Mouse (Mus musculus) kidney, postnatal 36 days (tissue): Measurements from ENCODE around the gene Cd84.
A peak's percentile ranks its signal among the peaks of the same experiment; 100 is the strongest.
"Not testable (repeated sequence)": the region's sequence is repeated elsewhere in the genome, so short reads cannot be mapped to it uniquely, and the experiment has no call there.

Source experiments
- DNase-seq, 2 experiments: peaks; one replicate each; pipeline ENCODE4 v3.0.0; 2021 to 2022; ENCODE audit warnings: mixed read lengths in 2 of 2

The Cd84 gene

DNA sequence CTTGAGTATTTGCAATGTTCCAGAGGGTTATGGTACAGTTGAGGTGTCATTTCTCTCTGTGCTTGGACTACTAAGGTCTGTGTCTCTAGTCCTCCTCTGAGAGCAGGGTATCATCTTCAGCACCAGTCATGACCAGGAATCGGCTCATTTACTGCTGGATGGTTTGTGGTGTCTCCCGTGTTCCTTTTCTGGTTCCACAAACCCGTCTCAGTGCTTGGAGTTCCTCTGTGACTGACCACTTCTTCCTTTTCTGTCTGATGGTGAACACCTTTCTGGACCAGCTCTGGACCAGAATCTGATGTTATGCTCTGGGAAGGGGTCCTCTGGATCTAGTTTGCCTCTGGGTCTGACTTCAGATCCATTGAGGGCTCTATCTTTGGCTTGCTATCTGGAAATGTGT, at the start of gene Cd84:
TSS of gene Cd84 (plus strand) at position 210 of the 400 bp plus-strand sequence.
- DNase-seq: no peak

DNA sequence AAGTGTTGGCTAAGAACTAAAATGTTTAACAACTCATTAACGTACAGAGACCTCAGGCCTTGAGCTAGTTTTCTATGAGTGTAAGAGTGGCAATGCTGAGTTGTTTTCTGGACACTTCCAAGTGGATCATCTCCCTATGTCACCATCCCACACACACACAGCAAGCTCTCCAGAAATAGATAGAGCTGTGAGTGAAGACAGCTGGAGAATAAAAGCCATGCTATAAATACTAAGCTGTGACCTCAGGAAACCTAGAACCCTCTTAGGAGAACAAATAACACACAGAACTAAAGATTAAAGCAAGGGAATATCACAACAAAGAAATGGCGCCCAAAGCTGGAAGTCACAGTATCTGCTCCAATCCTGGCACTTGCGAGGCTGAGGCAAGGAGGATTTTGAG, 48.0 kb upstream of the Cd84 start:
- DNase-seq: no peak

DNA sequence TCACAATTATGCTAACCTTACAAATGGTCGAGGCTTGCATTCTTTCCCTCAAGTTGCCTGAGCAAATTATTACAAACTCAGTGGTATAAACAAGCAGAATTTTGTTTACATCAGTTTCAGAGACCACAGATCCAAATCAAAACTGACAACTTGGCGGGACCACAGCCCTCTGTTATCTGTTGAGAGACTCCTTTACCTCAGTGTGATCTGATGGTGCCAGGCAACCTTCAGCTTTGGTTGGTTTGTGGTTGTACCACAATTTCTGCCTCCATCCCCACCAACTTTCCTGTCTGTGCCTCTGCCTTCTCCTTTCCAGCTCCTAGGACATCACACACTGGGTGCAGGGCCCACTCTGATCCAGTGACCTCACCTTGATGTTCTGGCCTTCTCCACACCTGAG, 43.3 kb upstream of the Cd84 start:
- no peak for DNase-seq

DNA sequence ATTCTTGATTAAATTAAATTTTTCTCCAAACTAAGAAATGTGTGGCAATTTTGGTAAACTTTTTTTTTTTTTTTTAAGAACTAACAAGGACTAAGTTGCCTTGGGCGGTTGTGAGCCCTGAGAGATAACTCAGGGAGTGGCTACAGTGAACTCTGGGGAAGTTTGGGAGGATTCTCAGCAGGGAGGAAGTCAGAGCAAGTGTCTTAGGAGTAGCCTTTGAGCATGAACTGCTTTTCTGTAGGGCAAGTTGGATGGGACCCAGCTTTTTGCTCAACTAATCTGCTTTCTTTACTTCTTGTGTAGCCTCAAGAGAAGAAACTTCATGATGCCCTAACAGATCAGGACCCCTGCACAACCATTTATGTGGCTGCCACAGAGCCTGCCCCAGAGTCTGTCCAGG, 41.7 kb upstream of the Cd84 start:
- no peak for DNase-seq

DNA sequence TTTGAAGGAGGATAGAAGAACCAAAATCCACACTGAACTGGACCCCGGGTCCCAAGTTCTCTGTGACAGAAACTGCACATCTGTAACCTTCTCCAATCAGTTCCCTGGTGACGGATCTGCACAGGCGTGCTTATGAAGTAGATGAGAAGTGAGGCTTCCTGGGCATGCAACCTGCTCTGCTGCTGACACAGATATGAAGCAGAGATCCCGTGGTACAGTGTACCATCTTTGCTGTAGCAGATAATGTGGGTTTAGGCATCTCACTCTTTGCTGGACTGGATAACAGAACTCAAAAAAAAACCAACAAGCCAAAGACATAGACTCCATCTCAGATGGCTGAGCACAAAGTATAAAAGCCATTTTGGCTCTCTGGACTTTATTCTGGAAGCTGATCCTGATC, 39.8 kb upstream of the Cd84 start:
- DNase-seq: no peak

DNA sequence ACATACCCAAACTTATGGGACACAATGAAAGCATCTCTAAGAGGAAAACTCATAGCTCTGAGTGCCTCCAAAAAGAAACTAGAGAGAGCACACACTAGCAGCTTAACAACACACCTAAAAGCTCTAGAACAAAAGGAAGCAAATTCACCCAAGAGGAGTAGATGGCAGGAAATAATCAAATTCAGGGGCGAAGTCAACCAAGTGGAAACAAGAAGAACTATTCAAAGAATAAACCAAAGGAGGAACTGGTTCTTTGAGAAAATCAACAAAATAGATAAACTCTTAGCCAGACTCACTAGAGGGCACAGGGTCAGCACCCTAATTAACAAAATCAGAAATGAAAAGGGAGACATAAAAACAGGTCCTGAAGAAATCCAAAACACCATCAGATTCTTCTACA, 28.4 kb upstream of the Cd84 start:
- DNase-seq: not testable (repeated sequence)

DNA sequence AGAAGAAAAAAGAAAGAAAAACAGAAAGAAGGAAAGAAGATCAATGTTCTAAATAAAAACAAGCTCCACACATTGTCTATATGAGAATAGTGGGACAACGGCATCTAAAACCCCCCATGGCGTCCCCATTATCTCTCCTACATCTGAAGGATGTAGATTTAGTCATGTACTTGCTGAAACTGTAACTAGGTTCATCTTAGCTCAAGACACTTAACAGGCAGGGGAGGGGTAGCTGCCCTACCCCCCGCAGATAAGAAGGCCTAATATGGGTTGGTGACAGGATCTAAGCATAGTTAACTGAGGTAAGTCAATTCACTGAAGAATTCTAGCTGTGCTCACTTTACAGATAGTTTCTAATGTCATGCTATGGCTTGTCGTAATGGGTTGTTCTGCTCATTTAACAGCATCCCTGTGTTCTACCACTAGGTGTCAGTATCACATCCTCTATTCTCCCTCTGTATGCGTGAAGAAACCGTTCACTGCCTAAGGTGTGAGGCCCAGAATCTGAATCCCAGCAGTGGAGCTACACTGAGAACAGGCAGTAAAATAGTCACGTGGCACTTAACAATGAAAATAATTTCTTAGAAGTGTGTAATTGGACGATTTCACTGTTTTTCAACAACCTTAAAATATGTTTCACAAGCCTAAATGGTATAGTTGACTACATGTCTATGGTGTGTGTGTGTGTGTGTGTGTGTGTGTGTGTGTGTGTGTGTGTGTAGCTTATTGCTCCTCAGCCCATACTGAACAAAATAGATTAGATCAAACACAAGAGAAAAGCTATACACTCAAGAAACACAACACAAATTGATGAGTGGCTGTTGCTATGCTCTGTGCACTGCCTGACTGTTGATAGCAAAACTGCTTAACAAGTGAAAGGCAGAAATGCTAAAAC, 23.7 kb upstream of the Cd84 start:
- DNase-seq: peak; percentile 22 to 32

DNA sequence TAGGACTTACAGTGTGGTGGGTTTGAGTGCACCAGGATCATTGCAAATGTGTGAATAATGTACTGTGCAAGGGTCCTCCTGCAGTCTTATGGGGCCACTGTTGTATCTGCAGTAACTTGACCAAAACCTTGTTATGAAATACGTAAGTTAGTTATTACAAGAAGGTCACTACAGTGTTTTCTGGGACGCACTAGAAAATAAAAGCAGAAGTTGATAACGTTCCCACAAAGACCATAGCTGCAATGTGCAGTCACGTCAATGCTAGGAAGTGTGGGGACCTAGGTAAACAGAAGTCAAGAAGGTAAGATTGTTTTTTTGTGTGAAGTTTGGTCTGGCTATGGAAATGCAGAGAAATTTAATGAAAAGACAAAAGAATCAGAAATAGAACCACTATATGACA, 22.5 kb upstream of the Cd84 start:
- no peak for DNase-seq

- DNase-seq: no peak
Observed at GRCm38 (mm10) chr1:171821331-171821730, 18.2 kb upstream of the Cd84 start.

- DNase-seq: no peak
Observed at GRCm38 (mm10) chr1:171825462-171825861, 14.0 kb upstream of the Cd84 start.

GRCm38 (mm10) chr1:171826164-171826563, 13.3 kb upstream of the Cd84 start:
- DNase-seq: peak in 1 of 2 experiments; percentile 13

DNA sequence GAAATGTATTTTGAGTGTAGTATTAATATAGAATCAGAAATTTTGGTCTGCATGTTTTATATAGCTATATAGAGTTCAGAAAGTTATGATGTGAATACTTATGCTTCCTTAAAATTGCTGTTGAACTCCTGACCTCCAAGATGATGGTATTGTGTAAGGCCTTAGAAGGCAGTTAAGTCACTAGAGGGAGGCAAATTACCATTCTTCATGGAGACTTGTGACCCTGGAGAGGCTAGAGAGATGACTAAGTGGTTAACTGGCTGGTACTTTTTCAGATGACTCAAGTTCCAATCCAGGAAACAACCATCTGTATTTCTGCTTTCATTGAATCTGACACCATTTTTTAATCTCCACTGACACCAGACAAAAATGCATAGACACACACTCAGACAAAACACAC, 11.8 kb upstream of the Cd84 start:
- DNase-seq: no peak

DNA sequence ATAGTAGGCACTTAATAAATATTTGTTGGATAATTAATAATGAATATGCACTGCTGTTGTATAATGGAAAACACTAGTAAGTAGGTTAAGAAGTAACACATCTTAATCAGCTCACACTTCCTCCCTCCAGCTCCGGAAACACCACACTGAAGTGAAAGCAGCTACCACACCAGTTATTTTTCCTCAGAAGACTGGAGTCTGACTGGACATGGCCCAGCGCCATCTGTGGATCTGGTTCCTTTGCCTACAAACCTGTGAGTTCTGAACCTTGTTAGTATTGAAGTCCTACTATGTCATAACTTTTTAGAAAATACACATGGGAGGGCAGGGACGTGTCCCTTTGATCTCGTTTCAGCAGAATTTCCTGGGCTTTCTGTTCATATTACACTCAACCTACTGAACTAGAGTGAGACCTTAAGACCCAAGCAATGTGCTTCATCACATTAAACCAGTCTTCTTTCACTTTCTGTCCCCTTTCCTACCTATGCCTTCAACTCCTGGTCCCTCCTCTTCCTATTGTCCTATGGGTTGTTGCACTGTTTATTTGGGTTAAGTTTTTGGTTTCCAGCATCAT, 1.0 kb downstream of the Cd84 start:
- DNase-seq: no peak

GRCm38 (mm10) chr1:171845035-171845754, 5.7 kb downstream of the Cd84 start:
- peak in 1 of 2 experiments; percentile 5 for DNase-seq

- no peak for DNase-seq
Observed at GRCm38 (mm10) chr1:171848201-171848600, 8.7 kb downstream of the Cd84 start.

DNA sequence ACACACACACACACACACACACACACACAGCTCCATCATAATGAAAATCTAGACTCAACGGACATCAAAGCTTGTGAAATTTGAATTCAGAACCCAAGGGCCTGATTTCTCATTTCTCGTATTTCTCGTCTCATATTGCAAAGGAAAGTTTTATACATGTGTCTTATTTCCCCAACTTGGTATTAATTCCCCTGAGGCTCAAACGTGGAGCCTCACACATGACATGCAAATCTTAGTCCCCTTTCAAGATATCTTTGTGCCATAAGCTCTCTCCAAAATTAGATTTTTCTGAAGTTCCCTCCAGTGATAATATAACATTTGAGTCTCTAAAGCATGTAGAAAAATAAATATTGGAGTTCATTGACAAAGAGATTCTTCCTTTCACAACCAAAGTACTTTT, 9.3 kb downstream of the Cd84 start:
- no peak for DNase-seq

DNA sequence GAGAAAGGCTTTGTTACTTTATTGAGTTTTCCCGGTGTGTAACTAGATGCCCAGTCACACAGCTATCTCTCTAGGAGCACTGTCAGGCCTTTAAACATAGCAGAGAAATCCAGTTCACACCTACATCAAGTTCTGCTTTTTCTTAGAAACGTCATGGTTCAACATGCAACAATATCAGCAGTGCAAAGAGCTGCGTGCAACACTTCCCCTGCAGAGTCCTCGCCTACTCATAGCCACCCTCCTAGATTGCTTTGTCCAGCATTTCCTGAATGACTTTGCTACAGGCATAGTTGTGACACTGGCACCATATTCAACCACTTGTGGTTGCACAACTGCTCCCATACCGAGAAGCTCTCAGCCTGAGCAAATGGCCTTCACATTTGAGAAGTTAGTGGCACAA, 10.0 kb downstream of the Cd84 start:
- DNase-seq: no peak

DNA sequence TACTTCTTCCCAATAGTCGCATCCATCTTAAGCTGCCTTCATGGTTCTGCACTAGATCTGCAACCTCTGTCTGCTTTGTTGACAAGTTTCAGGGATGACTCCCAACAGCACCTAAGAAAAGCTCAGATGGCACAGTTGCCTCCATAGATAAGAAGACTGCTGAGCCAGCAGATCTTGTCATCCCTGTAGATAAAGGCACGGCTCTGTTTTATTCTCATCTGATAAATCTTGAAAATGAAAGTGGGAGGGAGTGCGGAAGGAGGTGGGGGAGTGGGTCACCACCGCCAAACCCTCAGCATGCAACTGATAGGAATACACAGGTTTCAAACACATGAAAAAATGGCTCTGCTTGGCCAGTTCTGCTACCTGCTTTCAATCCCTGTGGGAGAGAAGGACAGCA, 26.0 kb downstream of the Cd84 start:
- no peak for DNase-seq

DNA sequence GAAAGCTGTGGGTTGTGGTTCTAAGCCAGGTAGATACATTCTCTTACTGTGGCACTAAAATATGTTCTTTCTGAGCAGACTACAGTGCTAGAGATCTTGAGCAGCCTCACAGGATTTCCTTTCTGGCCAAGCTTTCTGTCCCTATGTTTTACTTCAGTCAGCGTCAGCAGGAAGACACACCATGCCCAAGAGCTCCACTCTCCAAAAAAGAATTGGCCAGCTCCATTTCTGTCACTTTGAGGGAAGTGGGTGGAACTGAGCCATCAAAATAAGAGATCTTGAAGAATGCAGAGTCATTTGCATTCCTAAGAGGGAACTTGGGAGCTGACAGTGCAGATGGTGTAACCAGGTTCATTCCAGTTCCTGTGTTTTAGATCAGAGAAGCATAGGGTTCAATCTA, 47.5 kb downstream of the Cd84 start:
- DNase-seq: no peak

- not testable (repeated sequence) for DNase-seq
Observed at GRCm38 (mm10) chr1:171895364-171895763, 55.9 kb downstream of the Cd84 start, which contains the start of gene Gm10521. Gene Gm10521, plus strand, starts transcription at chr1:171895664.

- no peak for DNase-seq
Observed at GRCm38 (mm10) chr1:171904011-171904410, 64.5 kb downstream of the Cd84 start.

- no peak for DNase-seq
Observed at GRCm38 (mm10) chr1:171915638-171916458, 76.4 kb downstream of the Cd84 start.
